Comparison of ENCODE assay signal across 9 mouse cellular contexts in genomic region chr11:24079392-24080391, GRCm38 (mm10). TPM values are rescaled to one million over a fixed set of nuclear protein-coding genes. Genes with fewer than 3 reads are reported as not detected.
A peak's percentile ranks its signal among the peaks of the same experiment; 100 is the strongest.
DNase-seq lines count a peak whose midpoint lies in the region; ATAC-seq and TF ChIP-seq lines count a peak whose summit lies in the region.
"Had no signal": no experiment of that assay in that cellular context is flagged by ENCODE, and none has a peak within 500 bp of the region (broad histone marks: within the 10 kb centered on the region; RNA-seq: fewer than 3 reads in every experiment).

No protein-coding gene starts in this region.

- no peak for TF ChIP-seq POLR2A in testis, adult 2 months (IDR thresholded peaks at IDR 0.05; ENCODE audit: control insufficient read depth, low read depth, low read length)

- H3K4me3 ChIP-seq in forebrain, embryonic 10.5 days, result peak overlapping the region; percentile 75
- peak overlapping the region; percentile 86 for H3K4me3 ChIP-seq in hindbrain, embryonic 13.5 days
- peak overlapping the region; percentile 84 for H3K4me3 ChIP-seq in midbrain, postnatal 0 days (ENCODE audit: low read depth, low read length)
- H3K4me3 ChIP-seq in testis, adult 2 months (ENCODE audit: control insufficient read depth, low read depth, low read length), result peak overlapping the region; percentile 94

- H3K27ac ChIP-seq in forebrain, embryonic 10.5 days, result peak overlapping the region; percentile 96
- H3K27ac ChIP-seq in hindbrain, embryonic 13.5 days, result peak overlapping the region; percentile 100
- peak overlapping the region; percentile 93 for H3K27ac ChIP-seq in midbrain, postnatal 0 days (ENCODE audit: low read depth, low read length)
- no peak overlapping the region for H3K27ac ChIP-seq in testis, adult 2 months (ENCODE audit: control insufficient read depth, insufficient read depth, low read depth, low read length)

- peak overlapping the region; percentile 99 for H3K9ac ChIP-seq in hindbrain, embryonic 13.5 days
- peak overlapping the region; percentile 84 for H3K9ac ChIP-seq in midbrain, postnatal 0 days (replicated peaks; ENCODE audit: low read length, poor library complexity, severe bottlenecking)

- DNase-seq in adrenal gland, adult 18-20 months (ENCODE audit: low spot score in 2 of 2), result peak; percentile 34 to 53
- no peak for DNase-seq in adrenal gland, adult 8-10 months
- peak; percentile 66 for DNase-seq in Muller cell, postnatal 12 days (ENCODE audit: inconsistent ontology term)
- DNase-seq in forebrain, embryonic 10.5 days (ENCODE audit: extremely low spot score, low spot score), result peak; percentile 67
- DNase-seq in liver, result peak; percentile 70
- DNase-seq in midbrain, postnatal 0 days (ENCODE audit: low spot score), result peak; percentile 64

- no peaks in the 10 kb centered on the region for H3K36me3 ChIP-seq in forebrain, embryonic 10.5 days (replicated peaks)
- no peaks in the 10 kb centered on the region for H3K36me3 ChIP-seq in hindbrain, embryonic 13.5 days
- H3K36me3 ChIP-seq in midbrain, postnatal 0 days (ENCODE audit: insufficient read depth, low read length), result no peaks in the 10 kb centered on the region
- H3K36me3 ChIP-seq in testis, adult 2 months (ENCODE audit: control insufficient read depth, insufficient read depth, low read length), result no peaks in the 10 kb centered on the region

- peaks cover 33% of the 10 kb centered on the region for H3K27me3 ChIP-seq in forebrain, embryonic 10.5 days (ENCODE audit: poor library complexity, severe bottlenecking)
- H3K27me3 ChIP-seq in hindbrain, embryonic 13.5 days, result no peaks in the 10 kb centered on the region
- 0 out of 2 replicates have a peak, but pooled peaks cover under 1% of the 10 kb centered on the region for H3K27me3 ChIP-seq in midbrain, postnatal 0 days (ENCODE audit: insufficient read depth, low read length)
- peaks cover 17% of the 10 kb centered on the region for H3K27me3 ChIP-seq in testis, adult 2 months (ENCODE audit: control insufficient read depth, insufficient read depth, low read length)

- ATAC-seq in hindbrain, embryonic 13.5 days (ENCODE audit: low FRiP score), result no peak
- no peak for ATAC-seq in midbrain, postnatal 0 days (ENCODE audit: low FRiP score)

- peaks cover 62% of the 10 kb centered on the region for H3K4me1 ChIP-seq in forebrain, embryonic 10.5 days
- H3K4me1 ChIP-seq in hindbrain, embryonic 13.5 days (replicated peaks), result peaks cover 31% of the 10 kb centered on the region
- H3K4me1 ChIP-seq in midbrain, postnatal 0 days (ENCODE audit: insufficient read depth, low read length), result 0 out of 2 replicates have a peak, but pooled peaks cover 2% of the 10 kb centered on the region
- H3K4me1 ChIP-seq in testis, adult 2 months (ENCODE audit: control insufficient read depth, insufficient read depth, low read length), result peaks cover 43% of the 10 kb centered on the region

- TF ChIP-seq CTCF in midbrain, postnatal 0 days (IDR thresholded peaks at IDR 0.05), result no peak
- no peak for TF ChIP-seq CTCF in testis, adult 2 months (IDR thresholded peaks at IDR 0.05; ENCODE audit: control insufficient read depth, insufficient read depth, insufficient replicate concordance, low read depth, low read length)

- H3K4me2 ChIP-seq in hindbrain, embryonic 13.5 days, result peak overlapping the region; percentile 99
- H3K4me2 ChIP-seq in midbrain, postnatal 0 days (ENCODE audit: low read depth, low read length, poor library complexity, severe bottlenecking), result peak overlapping the region; percentile 99

- H3K9me3 ChIP-seq in forebrain, embryonic 10.5 days, result no peaks in the 10 kb centered on the region
- H3K9me3 ChIP-seq in hindbrain, embryonic 13.5 days, result no peaks in the 10 kb centered on the region
- H3K9me3 ChIP-seq in midbrain, postnatal 0 days (ENCODE audit: low read length), result no peaks in the 10 kb centered on the region

- under 1% methylated on average over 43 of the region's 43 CpGs for WGBS in forebrain, embryonic 10.5 days
- WGBS in hindbrain, embryonic 13.5 days, result under 1% methylated on average over 43 of the region's 43 CpGs
- WGBS in midbrain, postnatal 0 days, result under 1% methylated on average over 42 of the region's 43 CpGs

RNA-seq across cellular contexts. Expression of gene Bcl11a, which starts 1.8 kb away (rescaled TPM):
- 1 to 10 TPM; 3.2 to 3.8 TPM for total RNA-seq in adrenal gland, adult 18-20 months (2021)
- total RNA-seq in adrenal gland, adult 8-10 months (2022), result 1 to 10 TPM; 4.3 to 8.6 (median 5.7) TPM
- 37.6 and 44.1 TPM in 2 replicates for polyA plus RNA-seq in forebrain, embryonic 10.5 days (2016; fragmentation: Nextera tagmentation; extraction: Ambion mirVana)
- polyA plus RNA-seq in hindbrain, embryonic 13.5 days (2015; fragmentation: Nextera tagmentation; extraction: Ambion mirVana), result 116 and 129 TPM in 2 replicates
- 40.9 and 44.6 TPM in 2 replicates for total RNA-seq in midbrain, postnatal 0 days (2014; rRNA removed)
- 80.9 and 85.4 TPM in 2 replicates for polyA plus RNA-seq in midbrain, postnatal 0 days (2015; fragmentation: Nextera tagmentation; extraction: Ambion mirVana)
- 6.5 and 6.6 TPM in 2 replicates for polyA plus RNA-seq in testis, adult 2 months (2012; rRNA removed)

RNA-seq across cellular contexts. Expression of gene A830031A19Rik, which starts 4.8 kb away (rescaled TPM):
- total RNA-seq in adrenal gland, adult 18-20 months (2021), result not detected
- not detected for total RNA-seq in adrenal gland, adult 8-10 months (2022)
- polyA plus RNA-seq in forebrain, embryonic 10.5 days (2016; fragmentation: Nextera tagmentation; extraction: Ambion mirVana), result not detected in 2 replicates
- 0.23 TPM in 1 of 2 replicates, not detected in the other for polyA plus RNA-seq in hindbrain, embryonic 13.5 days (2015; fragmentation: Nextera tagmentation; extraction: Ambion mirVana)
- not detected in 2 replicates for total RNA-seq in midbrain, postnatal 0 days (2014; rRNA removed)
- 0.38 TPM in 1 of 2 replicates, not detected in the other for polyA plus RNA-seq in midbrain, postnatal 0 days (2015; fragmentation: Nextera tagmentation; extraction: Ambion mirVana)
- not detected in 2 replicates for polyA plus RNA-seq in testis, adult 2 months (2012; rRNA removed)
- total RNA-seq: heart, postnatal 36 days had no signal
